Mouse (Mus musculus) left cerebral cortex, adult 18-20 months (tissue): ENCODE results near the gene Mthfd1. TPM values are rescaled to one million over a fixed set of nuclear protein-coding genes. Genes with fewer than 3 reads are reported as not detected.

Source experiments
- DNase-seq, 2 experiments: peaks; one replicate each; pipeline ENCODE4 v3.0.0; 2021 to 2022; ENCODE audit warnings: low spot score in 2 of 2, mixed read lengths in 1 of 2
- total RNA-seq, 2 experiments: library from RNA; stranded (reverse); gene quantifications; 2 replicates each; pipeline ENCODE4 v1.2.3; 2021

Mthfd1 gene
- total RNA-seq, 2 experiments from 2014 or later = 36.6 to 38.1 TPM

DNA sequence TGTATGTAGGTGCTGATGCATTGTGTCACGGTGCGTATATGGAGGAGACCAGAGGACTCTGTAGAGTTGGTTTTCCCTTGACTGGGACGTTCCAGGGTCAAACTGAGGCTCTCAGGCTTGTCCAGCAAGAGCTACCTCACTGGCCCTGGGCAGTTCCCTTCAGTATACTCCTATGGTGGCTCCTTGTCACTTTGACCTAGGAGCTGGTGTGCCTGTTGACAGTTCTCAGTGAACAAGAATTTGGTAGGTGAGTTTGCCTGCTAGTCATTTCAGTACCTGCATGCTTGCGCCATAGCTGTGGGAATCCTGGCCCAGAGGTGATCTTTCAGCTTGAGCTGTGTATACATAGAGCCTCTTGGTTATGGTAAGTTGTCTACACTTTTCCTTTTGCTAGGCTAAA, 7.8 kb downstream of the Mthfd1 start:
- no peak for DNase-seq

DNA sequence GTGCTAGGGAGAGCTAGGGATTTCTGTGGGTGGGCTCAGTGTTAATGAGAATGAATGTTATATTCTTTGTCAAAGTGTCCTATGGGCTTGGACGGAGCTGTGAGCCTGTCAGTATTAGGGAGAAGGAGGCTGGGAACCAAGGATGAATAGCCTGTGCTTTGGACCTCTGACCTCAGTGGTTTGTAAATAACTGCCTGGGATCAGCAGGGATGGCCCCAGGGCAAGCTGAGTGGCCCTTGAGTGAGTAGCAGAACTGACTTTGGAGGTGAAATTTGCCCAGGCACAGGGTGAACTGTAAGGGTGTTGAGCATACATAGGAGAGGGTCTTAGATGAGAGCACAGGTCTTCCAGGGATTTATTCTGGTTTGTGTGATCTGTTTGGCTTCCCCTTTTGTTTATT, 8.8 kb downstream of the Mthfd1 start:
- DNase-seq = no peak

DNA sequence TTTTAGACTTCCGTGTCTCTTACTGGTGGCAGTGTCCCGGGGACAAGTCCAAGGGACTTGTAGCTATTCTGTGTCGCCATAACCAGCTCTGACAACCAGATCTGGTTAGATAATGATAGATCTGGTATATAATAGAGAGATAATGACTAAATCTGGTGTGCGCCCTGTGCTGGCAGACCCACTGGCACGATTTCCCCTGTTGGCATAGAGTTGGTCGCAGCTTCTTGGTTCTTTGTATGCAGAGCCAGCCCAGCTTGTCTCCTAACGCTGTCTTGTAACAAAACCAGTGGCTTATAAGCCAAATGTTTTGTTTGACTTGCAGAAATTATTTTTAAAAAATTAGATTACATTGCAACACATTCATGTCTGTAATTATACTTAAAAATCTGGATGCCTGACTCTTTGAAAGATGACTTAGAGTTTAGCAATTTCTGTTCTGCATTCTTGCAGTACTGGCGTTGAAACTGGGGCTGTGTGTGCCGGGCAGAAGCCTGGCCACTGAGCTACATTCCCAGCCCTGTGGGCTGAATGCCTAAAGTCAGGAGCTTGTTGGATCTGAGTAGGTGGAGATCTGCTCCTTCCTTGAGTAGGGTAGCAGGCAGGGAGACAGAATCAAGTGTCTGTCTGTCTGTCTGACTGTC, 9.3 kb downstream of the Mthfd1 start:
- DNase-seq = no peak

DNA sequence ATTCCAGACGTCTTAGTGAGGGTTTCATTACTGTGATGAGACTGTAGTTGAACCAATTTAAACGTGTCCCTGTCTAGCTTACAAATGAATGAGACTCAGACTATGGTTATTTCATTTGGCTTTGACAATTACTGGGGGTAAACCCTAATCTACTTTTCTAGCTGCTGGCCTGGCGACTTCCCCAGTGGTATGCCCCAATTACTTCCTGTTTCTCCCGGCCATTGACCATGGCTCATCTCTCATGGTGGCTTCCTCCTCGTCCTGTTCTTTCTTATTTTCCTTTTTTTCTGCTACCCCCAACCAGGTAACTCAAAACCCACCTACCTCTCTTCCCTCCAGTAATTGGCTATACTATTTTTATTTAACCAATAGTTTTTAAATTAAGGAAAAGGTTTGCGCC, 9.9 kb downstream of the Mthfd1 start:
- no peak for DNase-seq

DNA sequence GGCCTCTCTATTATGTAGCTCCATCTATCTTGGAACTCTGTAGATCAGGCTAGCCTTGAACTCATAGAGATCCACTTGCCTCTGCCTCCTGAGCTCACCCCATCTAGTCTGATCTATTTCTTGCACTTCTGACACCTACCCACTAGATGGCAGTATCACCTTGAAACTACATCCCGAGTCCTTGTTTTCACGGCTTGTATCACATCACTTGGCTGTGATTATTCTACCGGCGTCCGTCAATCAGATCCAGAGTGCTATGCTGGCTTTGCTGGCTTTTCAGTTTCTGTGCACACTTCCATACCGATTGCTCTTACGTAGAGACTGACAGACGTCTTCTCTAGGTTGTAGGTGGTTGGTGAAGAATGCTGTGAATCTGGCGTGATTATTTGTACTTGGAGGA, 11.8 kb downstream of the Mthfd1 start:
- DNase-seq = peak in 1 of 2 experiments; percentile 43

DNA sequence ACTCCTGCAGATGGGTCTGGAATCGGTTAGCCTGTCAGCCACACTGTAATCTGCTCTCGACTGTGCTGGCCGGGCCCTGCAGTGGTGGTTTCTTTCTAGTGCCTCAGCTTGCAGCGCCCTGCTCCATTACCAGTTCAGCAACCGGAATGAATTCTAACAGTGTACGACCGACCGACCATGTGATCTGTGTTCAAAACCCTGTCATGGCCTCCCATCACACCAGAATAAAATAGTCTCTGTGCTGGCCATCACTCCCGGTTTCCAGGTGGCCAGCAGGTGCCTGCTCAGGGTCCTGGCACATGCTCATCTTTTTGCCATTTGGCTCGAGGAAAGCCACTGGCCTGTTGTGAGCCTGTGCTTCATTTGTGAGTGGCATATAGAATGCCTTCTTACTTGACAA, 13.6 kb downstream of the Mthfd1 start:
- no peak for DNase-seq

DNA sequence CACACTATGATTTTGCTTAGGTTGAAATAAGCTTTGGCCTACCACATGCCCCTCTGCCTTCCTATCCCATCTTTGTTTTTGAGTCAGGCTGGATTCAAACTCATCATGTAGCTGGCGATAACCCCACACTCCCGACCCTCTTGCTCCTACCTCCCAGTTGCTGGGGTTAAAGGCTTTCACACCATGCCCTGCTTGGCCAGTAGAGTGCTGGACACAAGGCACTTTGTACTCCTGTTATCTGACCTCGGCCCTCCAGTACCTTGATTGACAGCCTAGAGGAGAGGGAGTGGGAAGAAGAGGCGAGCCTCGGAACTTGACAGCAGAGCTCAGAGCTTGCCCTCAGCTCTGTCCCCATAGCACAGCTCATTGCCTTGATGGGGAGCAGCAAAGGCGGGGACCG, 14.1 kb downstream of the Mthfd1 start:
- DNase-seq = no peak

DNA sequence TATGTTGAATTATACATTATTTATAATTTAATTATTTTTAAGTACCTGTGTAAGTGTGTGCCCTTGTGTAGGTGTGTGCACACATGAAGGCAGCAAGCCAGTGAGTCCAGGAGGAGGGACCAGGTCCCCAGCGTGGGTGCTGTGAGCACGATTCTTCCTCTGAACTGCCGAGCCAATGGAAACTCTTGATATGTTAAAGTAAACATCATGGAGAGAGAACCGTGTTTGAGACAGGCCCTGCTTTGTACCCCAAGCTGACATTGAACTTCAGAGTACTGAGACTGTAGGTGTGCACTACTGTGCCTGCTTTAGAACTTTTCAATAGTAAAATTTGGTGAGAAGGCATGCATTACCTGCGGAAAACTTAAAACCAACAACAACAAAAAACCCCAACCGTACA, 16.4 kb downstream of the Mthfd1 start:
- no peak for DNase-seq

DNA sequence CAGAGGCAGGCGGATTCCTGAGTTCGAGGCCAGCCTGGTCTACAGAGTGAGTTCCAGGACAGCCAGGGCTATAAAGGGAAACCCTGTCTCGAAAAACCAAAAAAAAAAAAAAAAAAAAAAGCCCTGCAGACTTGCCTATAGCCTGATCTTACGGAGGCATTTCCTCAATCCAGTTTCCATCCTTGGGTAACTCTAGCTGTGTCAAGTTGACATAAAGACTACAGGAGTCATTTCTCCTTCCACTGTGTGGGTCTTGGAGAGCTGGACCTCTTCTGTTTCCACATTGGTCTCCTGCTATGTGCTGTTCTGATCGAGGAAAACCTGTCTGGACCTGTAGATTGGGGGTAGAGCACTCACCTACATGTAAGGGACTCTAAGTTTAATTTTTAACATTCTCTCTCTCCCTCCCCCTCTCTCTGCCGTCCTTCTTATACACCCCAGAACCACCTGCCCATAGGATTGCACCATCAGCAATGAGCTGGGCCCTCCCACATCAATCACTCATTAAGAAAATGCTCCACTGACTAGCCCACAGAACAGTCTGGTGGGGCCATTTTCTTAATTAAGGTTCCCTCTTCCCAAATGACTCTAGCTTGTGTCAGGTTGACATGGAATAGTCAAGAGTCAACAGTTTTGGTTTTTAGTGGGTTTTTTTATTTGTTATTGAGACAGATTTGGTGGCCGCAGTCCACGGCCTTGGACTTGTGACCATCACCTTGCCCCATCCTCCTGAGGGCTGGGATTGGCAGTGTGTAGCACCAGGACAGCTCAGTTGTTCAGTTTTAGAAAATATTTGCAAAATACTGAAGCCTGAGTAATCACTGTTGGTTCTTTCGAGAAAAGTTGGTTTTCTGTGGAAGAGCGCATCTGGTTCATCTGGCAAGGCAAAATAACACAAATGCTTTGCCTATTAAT, 17.8 kb downstream of the Mthfd1 start:
- no peak for DNase-seq

DNA sequence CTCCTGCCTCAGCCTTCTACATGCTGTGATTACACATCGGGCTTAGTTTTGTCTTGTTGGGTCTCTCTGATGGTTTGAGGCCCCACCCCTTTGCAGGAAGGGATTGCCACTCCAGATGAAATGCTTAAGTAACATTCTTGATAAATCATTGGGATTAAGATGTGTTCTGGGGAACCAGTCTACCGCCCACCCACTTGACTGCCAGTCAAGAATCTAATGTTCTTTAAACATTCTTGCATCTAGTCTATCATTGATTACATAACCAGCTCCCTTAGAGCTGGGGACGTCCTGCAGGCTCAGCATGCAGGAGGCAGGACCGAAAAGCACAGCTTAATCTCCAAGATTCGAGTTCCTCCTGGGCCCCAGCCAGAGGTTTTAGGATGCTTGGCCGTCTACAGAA, 23.1 kb downstream of the Mthfd1 start:
- DNase-seq = no peak

DNA sequence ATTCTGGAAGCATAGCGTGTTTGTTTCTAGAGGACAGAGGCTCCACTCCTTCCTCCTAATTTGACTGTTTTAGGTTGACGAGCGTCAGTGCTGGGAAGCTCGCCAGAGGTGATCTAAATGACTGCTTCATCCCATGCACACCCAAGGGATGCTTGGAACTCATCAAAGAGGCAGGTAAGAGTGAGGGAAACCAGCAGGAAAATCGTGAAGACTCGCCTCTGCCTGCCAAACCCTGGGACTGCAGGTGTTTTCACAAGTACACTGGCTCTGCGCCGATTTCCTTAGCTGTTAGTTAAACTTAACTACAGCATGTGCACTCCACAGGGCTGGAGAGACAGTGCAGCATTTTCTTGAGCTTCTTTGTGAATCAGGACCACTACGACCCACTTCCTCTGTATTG, 25.5 kb downstream of the Mthfd1 start:
- DNase-seq = peak in 1 of 2 experiments; percentile 63

DNA sequence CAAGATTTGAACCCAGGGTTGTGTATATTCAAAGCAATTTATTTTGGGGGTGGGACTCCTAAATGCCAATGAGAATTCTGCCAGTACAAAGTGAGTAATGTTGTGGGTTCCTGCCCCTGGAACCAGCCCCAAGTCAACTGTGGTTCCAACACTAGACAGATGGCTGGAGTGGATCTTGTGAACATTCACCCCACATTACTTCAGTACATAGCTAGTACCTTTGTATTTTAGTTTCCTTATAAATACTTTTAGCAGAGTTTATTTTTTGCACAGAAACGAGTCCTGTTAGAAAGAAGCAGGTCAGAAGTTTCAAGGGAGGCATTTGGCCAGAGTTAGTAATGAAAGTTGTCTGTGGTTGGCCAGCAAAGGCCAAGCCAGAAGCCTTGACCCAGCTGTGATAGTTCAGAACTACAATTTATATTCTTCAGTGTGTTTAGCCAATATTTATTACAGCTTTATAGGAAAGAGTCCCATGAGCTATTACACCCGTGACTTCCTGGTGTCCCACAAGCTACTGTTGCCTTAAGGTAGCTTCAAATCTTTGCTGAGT, 26.1 kb downstream of the Mthfd1 start:
- DNase-seq = no peak

DNA sequence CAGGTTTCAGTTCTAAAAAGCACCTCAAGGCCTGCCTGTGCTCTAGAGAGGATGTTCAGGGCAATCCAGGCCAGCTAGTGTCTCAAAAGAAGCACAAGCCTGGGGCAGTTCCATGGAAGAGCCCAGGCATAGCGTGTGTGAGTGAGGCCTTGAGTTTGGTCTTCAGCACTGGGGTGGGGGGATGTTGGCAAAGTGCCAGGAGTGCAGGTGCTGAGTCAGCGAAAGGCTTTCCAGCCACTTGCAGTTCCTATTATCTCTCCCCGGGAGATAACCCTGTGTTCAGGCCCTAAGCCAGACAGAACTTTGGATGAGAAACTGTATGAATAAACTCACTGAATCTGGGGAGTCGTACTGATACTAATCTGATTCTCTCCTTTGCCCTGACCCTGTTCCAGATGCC, 27.0 kb downstream of the Mthfd1 start:
- no peak for DNase-seq

DNA sequence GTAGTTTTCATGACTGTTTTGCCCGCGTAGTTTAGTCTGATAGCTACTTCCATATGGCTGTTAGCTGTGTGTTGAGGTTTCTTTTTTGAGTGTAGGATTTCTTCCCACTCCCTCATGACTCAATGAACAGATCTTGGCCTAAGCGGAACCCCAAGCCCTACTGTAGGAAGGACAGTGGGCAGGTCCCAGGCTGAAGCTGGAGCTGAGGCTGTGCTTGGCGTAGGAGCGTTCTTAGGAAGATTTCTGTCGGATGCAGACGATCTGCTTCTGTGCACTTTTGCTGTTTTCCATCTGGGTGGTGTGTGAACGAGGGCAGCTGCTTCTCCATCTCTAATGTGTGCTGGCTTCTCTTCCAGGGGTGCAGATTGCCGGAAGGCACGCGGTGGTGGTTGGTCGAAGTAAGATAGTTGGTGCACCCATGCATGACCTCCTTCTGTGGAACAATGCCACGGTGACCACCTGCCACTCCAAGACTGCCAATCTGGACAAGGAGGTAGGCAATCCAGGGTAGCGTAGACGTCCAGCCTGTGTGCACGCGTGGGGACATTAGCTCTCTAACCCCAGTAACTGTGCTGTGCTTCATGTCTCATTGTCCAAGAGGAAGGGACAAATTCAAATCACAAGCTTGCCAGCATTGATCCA, 27.6 kb downstream of the Mthfd1 start:
- peak; percentile 28 to 57 for DNase-seq

DNA sequence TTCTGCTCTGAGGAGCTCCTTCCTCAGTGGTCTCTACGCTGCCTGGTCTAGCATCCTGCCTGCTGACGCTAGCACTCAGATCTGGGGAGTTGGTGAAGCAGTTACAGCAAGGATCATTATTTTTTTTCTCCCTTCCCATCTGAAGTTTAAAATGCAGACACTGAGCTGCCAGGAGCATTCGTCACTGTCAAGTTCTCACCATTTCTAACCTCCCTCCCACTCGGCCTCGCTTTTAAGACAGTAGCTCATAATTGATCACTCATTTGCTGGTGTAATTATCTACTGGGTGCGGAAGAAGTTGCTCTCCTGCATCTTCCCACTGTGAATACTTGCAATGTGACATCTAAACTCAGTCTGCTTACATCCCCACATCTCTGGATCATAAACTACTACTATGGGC, 30.3 kb downstream of the Mthfd1 start:
- no peak for DNase-seq

DNA sequence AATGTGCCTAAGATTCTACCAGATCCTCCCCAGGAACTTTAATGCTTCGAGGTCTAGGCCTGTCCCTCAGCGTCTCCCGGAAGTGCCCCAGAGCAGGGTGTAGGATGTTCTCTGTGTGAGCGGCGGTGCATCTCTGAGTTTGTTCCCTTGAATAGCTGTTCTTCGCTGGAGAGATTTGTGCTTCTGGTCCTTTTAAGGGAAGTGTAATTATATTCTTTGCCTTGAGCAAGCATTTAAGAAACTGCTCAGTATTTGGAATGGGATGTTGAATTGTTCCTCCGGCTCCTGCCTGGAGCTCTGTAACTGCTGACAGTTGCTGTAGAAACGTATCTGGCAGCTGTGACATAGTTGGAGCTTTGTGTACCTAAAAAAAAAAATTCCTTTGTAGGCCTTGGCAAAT, 32.9 kb downstream of the Mthfd1 start:
- no peak for DNase-seq

DNA sequence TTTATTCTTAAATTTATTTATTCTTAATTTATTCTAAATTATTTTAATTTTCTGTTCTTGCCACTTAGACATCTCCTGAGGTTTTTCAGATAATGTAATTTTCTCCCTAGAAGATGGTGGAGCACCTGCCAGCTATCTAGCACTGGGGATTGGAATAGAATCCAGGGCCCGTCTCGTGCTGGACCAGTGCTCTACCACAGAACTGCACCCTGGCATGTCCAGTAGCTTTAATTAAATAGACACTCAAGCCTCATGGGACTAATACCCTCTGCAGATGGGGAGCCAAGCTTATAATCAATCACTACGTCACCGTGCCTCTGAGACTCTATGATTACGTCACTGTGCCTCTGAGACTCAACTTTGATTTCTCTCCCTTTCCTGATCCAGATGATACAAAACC, 33.4 kb downstream of the Mthfd1 start:
- DNase-seq = no peak

DNA sequence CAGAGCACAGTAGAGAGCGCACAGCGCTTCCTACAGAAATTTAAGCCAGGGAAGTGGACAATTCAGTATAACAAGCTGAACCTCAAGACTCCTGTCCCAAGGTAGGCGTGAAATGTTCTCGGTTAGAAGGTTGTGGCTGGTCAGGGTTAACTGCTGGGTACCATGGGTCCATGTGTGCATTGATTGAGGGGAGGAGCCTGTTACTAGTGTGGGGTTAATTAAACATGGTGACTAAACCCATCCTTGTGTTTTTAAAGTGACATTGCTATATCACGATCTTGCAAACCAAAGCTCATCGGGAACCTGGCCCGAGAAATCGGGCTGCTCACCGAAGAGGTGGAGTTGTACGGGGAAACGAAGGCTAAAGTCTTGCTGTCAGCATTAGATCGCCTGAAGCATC, 34.3 kb downstream of the Mthfd1 start:
- DNase-seq = no peak

DNA sequence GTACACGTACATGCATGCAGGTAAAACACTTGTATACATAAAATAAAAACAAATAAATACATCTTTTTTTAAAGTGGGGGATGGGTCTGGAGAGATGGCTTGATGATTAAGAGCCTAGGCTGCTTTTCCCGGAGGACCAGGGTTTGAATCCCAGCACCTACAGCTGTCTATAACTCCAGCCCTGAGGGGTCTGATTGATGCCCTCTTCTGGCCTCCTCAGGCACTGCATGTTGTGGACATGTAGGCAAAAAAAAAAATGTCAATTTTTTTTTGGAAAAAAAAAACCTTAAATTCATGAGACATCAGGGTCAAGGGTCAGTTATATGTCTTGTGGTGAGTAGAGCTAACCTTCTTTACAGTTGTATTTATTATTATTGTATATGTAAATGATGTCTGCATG, 35.2 kb downstream of the Mthfd1 start:
- DNase-seq = no peak

DNA sequence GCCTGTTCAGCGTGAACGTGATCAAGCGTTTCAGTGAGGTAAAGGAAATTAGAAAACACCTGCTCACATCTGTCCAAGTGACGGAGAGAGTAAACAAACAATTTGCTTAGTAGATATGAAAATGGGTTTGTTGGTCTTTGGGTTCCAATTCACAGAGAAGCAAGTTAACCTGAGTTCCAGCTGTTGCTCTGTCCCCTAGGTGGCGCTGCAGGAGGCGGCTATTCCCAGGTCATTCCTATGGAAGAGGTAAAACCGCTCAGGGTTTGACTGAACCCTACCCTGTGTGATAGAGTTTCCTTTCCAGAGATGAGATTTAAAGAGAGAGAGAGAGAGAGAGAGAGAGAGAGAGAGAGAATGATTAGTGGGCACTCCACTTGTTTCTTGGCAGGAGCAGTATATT, 38.1 kb downstream of the Mthfd1 start:
- peak; percentile 73 to 79 for DNase-seq

DNA sequence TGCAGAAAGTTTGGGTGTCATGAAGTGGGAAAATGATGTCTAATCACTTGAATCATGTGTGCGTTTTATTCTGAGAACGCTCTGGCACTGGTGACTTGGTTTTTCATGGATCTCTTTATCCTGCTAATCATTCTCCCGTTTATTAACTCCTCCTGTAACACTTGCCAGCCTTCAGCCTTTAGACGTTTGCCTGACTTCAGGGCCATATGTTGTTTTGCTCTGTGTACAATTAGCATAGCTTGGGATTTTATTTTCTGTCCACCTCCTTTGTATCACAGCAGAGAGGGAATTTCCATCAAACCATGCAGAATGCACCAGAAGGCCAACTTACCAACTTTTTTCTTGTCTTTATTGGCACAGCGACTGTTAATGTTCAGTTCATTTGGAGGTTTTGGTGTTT, 42.7 kb downstream of the Mthfd1 start:
- DNase-seq = no peak

DNA sequence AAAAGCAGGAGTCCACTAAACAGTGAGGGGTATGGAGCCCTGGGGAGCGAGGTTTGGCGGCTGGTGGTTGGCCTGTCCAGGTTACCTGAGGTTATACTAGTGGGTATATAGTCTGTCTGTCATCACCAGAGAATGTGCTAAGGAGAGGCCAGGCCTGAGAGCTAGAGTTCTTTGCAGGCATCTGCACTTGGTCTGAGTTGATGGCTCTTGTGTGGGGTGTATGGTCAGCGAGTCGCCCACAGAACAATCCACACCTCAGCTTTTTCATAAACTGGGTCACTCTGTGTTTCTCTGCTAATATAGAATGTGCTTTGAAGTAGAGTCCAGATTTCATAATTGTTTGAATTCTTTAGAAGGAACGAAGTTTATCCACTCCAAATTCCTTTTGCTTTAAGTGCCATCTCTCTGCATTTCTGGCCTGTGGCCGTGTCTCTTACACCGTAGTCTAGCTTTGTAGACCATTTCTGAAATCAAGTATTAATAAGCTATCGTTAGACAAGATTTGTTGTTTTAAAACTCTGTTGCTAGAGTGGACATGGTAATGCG, 44.3 kb downstream of the Mthfd1 start:
- no peak for DNase-seq
